Mouse (Mus musculus) MEL (cell line): Measurements from ENCODE around the gene Sec16a. TPM values are rescaled to one million over a fixed set of nuclear protein-coding genes. Genes with fewer than 3 reads are reported as not detected.

ENCODE experiments used
- DNase-seq: peaks from one replicate; pipeline ENCODE4 v3.0.0; 2011; ENCODE audit warnings: low read depth, low spot score
- H3K27ac ChIP-seq: 2 replicates; pipeline ENCODE4 v1.5.1; 2012; ENCODE audit warnings: low read depth, mild to moderate bottlenecking, control low read depth, low read length, moderate library complexity; ENCODE audit not compliant: control insufficient read depth
- H3K27me3 ChIP-seq, 2 experiments: fragments of 150-350 bp in 1 of 2; sonication (generic) in 1 of 2; 2 replicates each; pipeline ENCODE4 v1.6.1; 2012; ENCODE audit warnings: low read length in 2 of 2, mild to moderate bottlenecking in 2 of 2, improper control_type of control experiment in 1 of 2, moderate library complexity in 1 of 2; ENCODE audit not compliant: insufficient read depth in 2 of 2, control insufficient read depth in 1 of 2
- H3K36me3 ChIP-seq, 2 experiments: 2 replicates each; pipeline ENCODE4 v1.6.1; 2012 to 2014; ENCODE audit warnings: low read length in 2 of 2, improper control_type of control experiment in 1 of 2, inconsistent platforms in 1 of 2, mild to moderate bottlenecking in 1 of 2; ENCODE audit not compliant: insufficient read depth in 2 of 2, control insufficient read depth in 1 of 2
- H3K4me1 ChIP-seq, 2 experiments: fragments of 150-350 bp in 1 of 2; sonication (generic) in 1 of 2; 2 replicates each; pipeline ENCODE4 v1.6.1; 2012; ENCODE audit warnings: low read length in 2 of 2, improper control_type of control experiment in 1 of 2, mild to moderate bottlenecking in 1 of 2; ENCODE audit not compliant: insufficient read depth in 2 of 2, control insufficient read depth in 1 of 2
- H3K4me3 ChIP-seq, 2 experiments: fragments of 150-350 bp in 1 of 2; sonication (generic) in 1 of 2; 2 replicates each; pipeline ENCODE4 v1.5.1; 2012; ENCODE audit warnings: low read depth in 2 of 2, low read length in 2 of 2, mild to moderate bottlenecking in 2 of 2, moderate library complexity in 2 of 2, control low read depth in 1 of 2, improper control_type of control experiment in 1 of 2; ENCODE audit not compliant: control insufficient read depth in 1 of 2, insufficient read depth in 1 of 2
- H3K79me2 ChIP-seq: 2 replicates; pipeline ENCODE4 v1.6.1; 2012; ENCODE audit warnings: mild to moderate bottlenecking, low read length, moderate library complexity; ENCODE audit not compliant: control insufficient read depth, poor library complexity, insufficient read depth
- H3K9ac ChIP-seq: 2 replicates; pipeline ENCODE4 v1.6.1; 2012; ENCODE audit warnings: low read depth, mild to moderate bottlenecking, control low read depth, low read length, moderate library complexity; ENCODE audit not compliant: control insufficient read depth, poor library complexity, severe bottlenecking
- H3K9me3 ChIP-seq: fragments of 150-350 bp; sonication (generic); replicated peaks from 2 replicates; pipeline ENCODE4 v1.6.1; 2012; ENCODE audit warnings: mild to moderate bottlenecking, low read length, improper control_type of control experiment, moderate library complexity; ENCODE audit not compliant: insufficient read depth
- CTCF ChIP-seq, 3 experiments: IDR thresholded peaks in 2 of 3; conservative IDR thresholded peaks in 1 of 3; 2 replicates each; pipeline ENCODE4 v1.5.1; 2011 to 2012; ENCODE audit warnings: low read length in 3 of 3, low read depth in 2 of 3, mild to moderate bottlenecking in 2 of 3, improper control_type of control experiment in 1 of 3, inconsistent platforms in 1 of 3, mixed read lengths in 1 of 3, moderate library complexity in 1 of 3; ENCODE audit not compliant: control insufficient read depth in 1 of 3, insufficient read depth in 1 of 3, poor library complexity in 1 of 3, severe bottlenecking in 1 of 3
- E2F4 ChIP-seq: IDR thresholded peaks from 2 replicates; pipeline ENCODE4 v1.6.1; 2011; ENCODE audit warnings: low read depth, low read length, improper control_type of control experiment, borderline replicate concordance
- EP300 ChIP-seq, 2 experiments: IDR thresholded peaks; 2 replicates each; pipeline ENCODE4 v1.6.1; 2011; ENCODE audit warnings: improper control_type of control experiment in 2 of 2, low read length in 2 of 2, low read depth in 1 of 2, mild to moderate bottlenecking in 1 of 2
- ETS1 ChIP-seq: IDR thresholded peaks from 2 replicates; pipeline ENCODE4 v1.6.1; 2012; ENCODE audit warnings: low read depth, mild to moderate bottlenecking, inconsistent platforms, low read length, improper control_type of control experiment, moderate library complexity
- GABPA ChIP-seq: IDR thresholded peaks from 2 replicates; pipeline ENCODE4 v1.6.1; 2012; ENCODE audit warnings: low read depth, mild to moderate bottlenecking, inconsistent platforms, low read length, improper control_type of control experiment, moderate library complexity
- JUND ChIP-seq: IDR thresholded peaks from 2 replicates; pipeline ENCODE4 v1.6.1; 2011; ENCODE audit warnings: low read depth, mild to moderate bottlenecking, improper control_type of control experiment, low read length
- MAFK ChIP-seq: IDR thresholded peaks from 2 replicates; pipeline ENCODE4 v1.6.1; 2011; ENCODE audit warnings: low read depth, mild to moderate bottlenecking, low read length, improper control_type of control experiment, borderline replicate concordance
- MAX ChIP-seq: IDR thresholded peaks from 2 replicates; pipeline ENCODE4 v1.6.1; 2011; ENCODE audit warnings: low read length, improper control_type of control experiment
- MAZ ChIP-seq: IDR thresholded peaks from 2 replicates; pipeline ENCODE4 v1.6.1; 2012; ENCODE audit warnings: low read depth, mild to moderate bottlenecking, inconsistent platforms, low read length, improper control_type of control experiment
- MEF2A ChIP-seq: IDR thresholded peaks from 2 replicates; pipeline ENCODE4 v1.6.1; 2014; ENCODE audit warnings: low read depth, mild to moderate bottlenecking, inconsistent platforms, low read length, improper control_type of control experiment; ENCODE audit not compliant: poor library complexity, insufficient replicate concordance, severe bottlenecking; ENCODE audit errors: extremely low read depth
- MXI1 ChIP-seq: IDR thresholded peaks from 2 replicates; pipeline ENCODE4 v1.6.1; 2011; ENCODE audit warnings: mild to moderate bottlenecking, low read depth, low read length, improper control_type of control experiment
- MYC ChIP-seq: IDR thresholded peaks from 2 replicates; pipeline ENCODE4 v1.6.1; 2011; ENCODE audit warnings: low read depth, mild to moderate bottlenecking, low read length, improper control_type of control experiment, moderate library complexity
- NELFE ChIP-seq: IDR thresholded peaks from 2 replicates; pipeline ENCODE4 v1.6.1; 2011; ENCODE audit warnings: low read depth, low read length, improper control_type of control experiment
- POLR2AphosphoS5 ChIP-seq: IDR thresholded peaks from 2 replicates; pipeline ENCODE4 v1.6.1; 2012; ENCODE audit warnings: low read depth, borderline replicate concordance, mild to moderate bottlenecking, inconsistent platforms, low read length, moderate library complexity, mixed read lengths
- TAL1 ChIP-seq: IDR thresholded peaks from 2 replicates; pipeline ENCODE4 v1.6.1; 2012; ENCODE audit warnings: mild to moderate bottlenecking, inconsistent platforms, low read length, moderate library complexity, mixed read lengths
- TBP ChIP-seq: IDR thresholded peaks from 2 replicates; pipeline ENCODE4 v1.8.0; 2011; ENCODE audit warnings: low read depth, low read length, improper control_type of control experiment
- TCF12 ChIP-seq: IDR thresholded peaks from 2 replicates; pipeline ENCODE4 v1.6.1; 2014; ENCODE audit warnings: low read depth, mild to moderate bottlenecking, inconsistent platforms, low read length, improper control_type of control experiment, moderate library complexity
- UBTF ChIP-seq: IDR thresholded peaks from 2 replicates; pipeline ENCODE4 v1.6.1; 2012; ENCODE audit warnings: low read depth, mild to moderate bottlenecking, inconsistent platforms, low read length, improper control_type of control experiment, moderate library complexity, borderline replicate concordance; ENCODE audit not compliant: insufficient read depth
- ZMIZ1 ChIP-seq: IDR thresholded peaks from 2 replicates; pipeline ENCODE4 v1.6.1; 2012; ENCODE audit warnings: low read depth, mild to moderate bottlenecking, inconsistent platforms, low read length, improper control_type of control experiment, moderate library complexity
- polyA plus RNA-seq, 2 experiments: library from polyadenylated mRNA; stranded (reverse) in 1 of 2; unstranded in 1 of 2; fragments of >175 nt in 1 of 2; fragments of >200 nt in 1 of 2; gene quantifications; 2 replicates each; pipeline versions ENCODE4 v1.2.1 to v1.2.4; 2012; ENCODE audit warnings: low replicate concordance in 2 of 2, low read depth in 1 of 2; ENCODE audit not compliant: insufficient read length in 2 of 2, insufficient read depth in 1 of 2, missing spikeins in 1 of 2
- total RNA-seq: library from RNA; depleted of rRNA; stranded (reverse); fragments of 300-350 nt; gene quantifications from 2 replicates; pipeline ENCODE4 v1.2.3, GENCODE M21; 2012

Gene Sec16a
- total and polyA plus RNA-seq, 3 experiments: 20.3 to 38.0 TPM; not detected in 1

GRCm38 (mm10) chr2:26410091-26410490 is 34.9 kb downstream of the Sec16a start:
- H3K4me1 ChIP-seq: peaks cover 1 to 19% of the 10 kb centered on the region in 2 experiments; a peak in 3 of 4 replicates
- H3K9ac ChIP-seq: no peak overlapping the region
- H3K4me3 ChIP-seq: no peak overlapping the region
- H3K79me2 ChIP-seq: peaks cover 18% of the 10 kb centered on the region
- no peaks in the 10 kb centered on the region; a peak in 1 of 4 replicates for H3K36me3 ChIP-seq
- no peaks in the 10 kb centered on the region for H3K9me3 ChIP-seq
- H3K27ac ChIP-seq: no peak overlapping the region
- no peaks in the 10 kb centered on the region for H3K27me3 ChIP-seq
- TF ChIP-seq CTCF (IDR thresholded peaks at IDR 0.05 in 2 of 3, conservative IDR thresholded peaks at IDR 0.05 in 1 of 3; ENCODE audit: control insufficient read depth in 1 of 3, insufficient read depth in 1 of 3, low read depth in 2 of 3, low read length in 3 of 3, poor library complexity in 1 of 3, severe bottlenecking in 1 of 3) (peak in 2 of 3 experiments; percentile 4 to 17; a peak in 2 of 6 replicates), E2F4 (no peak)
- DNase-seq: no peak

GRCm38 (mm10) chr2:26409362-26409761 is 35.7 kb downstream of the Sec16a start:
- no peak overlapping the region for H3K4me3 ChIP-seq
- H3K79me2 ChIP-seq: peaks cover 18% of the 10 kb centered on the region
- H3K9me3 ChIP-seq: no peaks in the 10 kb centered on the region
- peaks cover 1 to 19% of the 10 kb centered on the region in 2 experiments; a peak in 3 of 4 replicates for H3K4me1 ChIP-seq
- TF ChIP-seq UBTF: no peak
- TF ChIP-seq MAX: no peak
- TF ChIP-seq EP300 (IDR thresholded peaks at IDR 0.05; ENCODE audit: low read depth in 1 of 2, low read length in 2 of 2): no peak
- TF ChIP-seq ZMIZ1: no peak
- no peak for TF ChIP-seq MYC
- no peak for TF ChIP-seq TCF12
- TF ChIP-seq MEF2A: no peak
- TF ChIP-seq JUND: no peak
- no peak for TF ChIP-seq POLR2AphosphoS5
- TF ChIP-seq MAFK: no peak
- no peak for TF ChIP-seq ETS1
- no peak for TF ChIP-seq MXI1
- no peak for TF ChIP-seq TAL1
- TF ChIP-seq CTCF (IDR thresholded peaks at IDR 0.05 in 2 of 3, conservative IDR thresholded peaks at IDR 0.05 in 1 of 3; ENCODE audit: control insufficient read depth in 1 of 3, insufficient read depth in 1 of 3, low read depth in 2 of 3, low read length in 3 of 3, poor library complexity in 1 of 3, severe bottlenecking in 1 of 3): no peak
- no peak for TF ChIP-seq GABPA
- no peak for TF ChIP-seq E2F4
- no peak for TF ChIP-seq MAZ
- no peak for TF ChIP-seq TBP
- TF ChIP-seq NELFE: no peak
- H3K9ac ChIP-seq: peak overlapping the region; percentile 46
- no peaks in the 10 kb centered on the region for H3K27me3 ChIP-seq
- no peaks in the 10 kb centered on the region; a peak in 1 of 4 replicates for H3K36me3 ChIP-seq
- H3K27ac ChIP-seq: no peak overlapping the region
- no peak for DNase-seq
